Mouse (Mus musculus) lung, postnatal 0 days (tissue): ENCODE results near the gene Fam135a.

Experiments
- CTCF ChIP-seq: IDR thresholded peaks from 2 replicates; pipeline ENCODE4 v1.5.1; 2016; ENCODE audit warnings: antibody characterized with exemption, mild to moderate bottlenecking
- EP300 ChIP-seq: IDR thresholded peaks from 2 replicates; pipeline ENCODE4 v1.6.1; 2016; ENCODE audit warnings: antibody characterized with exemption, mild to moderate bottlenecking, control low read depth

DNA sequence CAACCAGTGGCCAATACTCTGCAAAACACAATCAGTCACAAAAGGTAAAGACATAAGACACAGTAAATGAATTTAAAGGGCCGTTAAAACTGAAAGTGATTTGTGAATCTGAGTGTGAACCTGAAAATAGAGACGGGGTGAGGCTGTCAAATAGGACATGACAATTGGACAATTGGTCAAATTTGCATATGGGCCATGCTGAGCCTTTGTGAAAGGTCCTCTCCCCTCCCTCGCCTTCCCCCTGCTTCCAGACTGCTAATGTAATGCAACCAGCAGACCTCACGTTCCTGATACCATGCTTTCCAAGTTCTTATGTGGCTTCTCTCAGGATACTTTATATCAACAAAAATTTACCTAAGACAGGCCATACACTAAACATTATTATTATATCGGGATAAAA is 57.1 kb downstream of the Fam135a start:
- TF ChIP-seq CTCF (no peak), EP300 (no peak)
